Mouse (Mus musculus) liver, embryonic 13.5 days (tissue): ENCODE data around the gene Mmgt2. TPM values are rescaled to one million over a fixed set of nuclear protein-coding genes. Genes with fewer than 3 reads are reported as not detected.

Experiments
- ATAC-seq: fragments of 200-750 bp; cut with Nextera tagmentation; 2 replicates; pipeline ENCODE4 v1.8.0; 2017; ENCODE audit warnings: low read depth, mild to moderate bottlenecking, moderate number of reproducible peaks, moderate library complexity
- DNase-seq: peaks from one replicate; pipeline ENCODE4 v3.0.0; 2022
- H3K27ac ChIP-seq: fragments of 300-500 bp; sonication (generic); 2 replicates; pipeline ENCODE4 v1.5.1; 2015; ENCODE audit warnings: moderate library complexity, mild to moderate bottlenecking, inconsistent platforms
- H3K27me3 ChIP-seq: fragments of 300-500 bp; sonication (generic); 2 replicates; pipeline ENCODE4 v1.6.1; 2015; ENCODE audit warnings: mild to moderate bottlenecking, inconsistent platforms
- H3K36me3 ChIP-seq: fragments of 300-500 bp; sonication (generic); 2 replicates; pipeline ENCODE4 v1.6.1; 2015; ENCODE audit warnings: mild to moderate bottlenecking, inconsistent platforms
- H3K4me1 ChIP-seq: fragments of 300-500 bp; sonication (generic); replicated peaks from 2 replicates; pipeline ENCODE4 v1.6.1; 2015; ENCODE audit warnings: inconsistent platforms
- H3K4me2 ChIP-seq: fragments of 300-500 bp; sonication (generic); 2 replicates; pipeline ENCODE4 v1.6.1; 2015; ENCODE audit warnings: inconsistent platforms, mild to moderate bottlenecking, moderate library complexity
- H3K4me3 ChIP-seq: fragments of 300-500 bp; sonication (generic); replicated peaks from 2 replicates; pipeline ENCODE4 v1.5.1; 2015; ENCODE audit warnings: mild to moderate bottlenecking, inconsistent platforms
- H3K9ac ChIP-seq: fragments of 300-500 bp; sonication (generic); 2 replicates; pipeline ENCODE4 v1.6.1; 2015; ENCODE audit warnings: mild to moderate bottlenecking, inconsistent platforms
- H3K9me3 ChIP-seq: fragments of 300-500 bp; sonication (generic); replicated peaks from 2 replicates; pipeline ENCODE4 v1.6.1; 2016; ENCODE audit warnings: inconsistent platforms
- WGBS: fragments of 180-500 bp; shearing (Covaris S2); methylation state at CpG from one replicate; pipeline ENCODE4 v1.1.7; 2015; ENCODE audit not compliant: insufficient replicate concordance; 5-methylcytosine and 5-hydroxymethylcytosine counted together
- polyA plus RNA-seq: library from polyadenylated mRNA; unstranded; fragments of >200 nt; fragmentation: Nextera tagmentation; extraction: Ambion mirVana; gene quantifications from 2 replicates; pipeline ENCODE4 v1.2.1, GENCODE M21; 2015

Mmgt2 gene
- polyA plus RNA-seq, result 12.2 and 12.3 TPM in 2 replicates

GRCm38 (mm10) chr11:62648591-62649391, at the start of gene Mmgt2:
Gene Mmgt2 (plus strand): TSS chr11:62648664.
- H3K36me3 ChIP-seq, result no peaks in the 10 kb centered on the region
- no peaks in the 10 kb centered on the region for H3K9me3 ChIP-seq
- under 1% methylated on average over 37 of the region's 53 CpGs for WGBS
- H3K27me3 ChIP-seq, result peaks cover 7% of the 10 kb centered on the region; the same call in 1 of the 2 replicates
- H3K4me1 ChIP-seq, result peaks cover 62% of the 10 kb centered on the region
- H3K4me3 ChIP-seq, result peak within 1 kb of the TSS; percentile 74
- peak within 1 kb of the TSS; percentile 80 for H3K9ac ChIP-seq
- peak; percentile 91 for ATAC-seq
- H3K27ac ChIP-seq, result peak within 1 kb of the TSS; percentile 72
- peak; percentile 89 for DNase-seq
- peak within 1 kb of the TSS; percentile 99 for H3K4me2 ChIP-seq

- ATAC-seq, result no peak
- Histone ChIP-seq H3K27me3 (no peaks in the 10 kb centered on the region), H3K4me2 (peak overlapping the region; percentile 77), H3K27ac (peak overlapping the region; percentile 95), H3K36me3 (peaks cover 40% of the 10 kb centered on the region), H3K9ac (peak overlapping the region; percentile 93), H3K4me3 (peak overlapping the region; percentile 82), H3K9me3 (no peaks in the 10 kb centered on the region), H3K4me1 (peaks cover 40% of the 10 kb centered on the region)
- WGBS, result 11% methylated on average over 17 of the region's 17 CpGs
- DNase-seq, result no peak
Observed at GRCm38 (mm10) chr11:62601732-62602618, 46.5 kb upstream of the Mmgt2 start.

GRCm38 (mm10) chr11:62602619-62603311, 45.7 kb upstream of the Mmgt2 start:
- under 1% methylated on average over 58 of the region's 58 CpGs for WGBS
- H3K9ac ChIP-seq, result peak overlapping the region; percentile 93
- H3K9me3 ChIP-seq, result no peaks in the 10 kb centered on the region
- no peaks in the 10 kb centered on the region for H3K27me3 ChIP-seq
- H3K4me1 ChIP-seq, result peaks cover 40% of the 10 kb centered on the region
- DNase-seq (peak; percentile 98), ATAC-seq (peak; percentile 81)
- H3K36me3 ChIP-seq, result peaks cover 47% of the 10 kb centered on the region
- H3K27ac ChIP-seq, result peak overlapping the region; percentile 95
- H3K4me2 ChIP-seq, result peak overlapping the region; percentile 77
- peak overlapping the region; percentile 82 for H3K4me3 ChIP-seq

GRCm38 (mm10) chr11:62603312-62604056, 45.0 kb upstream of the Mmgt2 start:
- Histone ChIP-seq H3K9me3 (no peaks in the 10 kb centered on the region), H3K9ac (peak overlapping the region; percentile 93), H3K27ac (peak overlapping the region; percentile 95), H3K27me3 (no peaks in the 10 kb centered on the region), H3K4me3 (peak overlapping the region; percentile 82), H3K36me3 (peaks cover 53% of the 10 kb centered on the region), H3K4me2 (peak overlapping the region; percentile 77), H3K4me1 (peaks cover 35% of the 10 kb centered on the region)
- 0% methylated on average over 13 of the region's 13 CpGs for whole genome bisulfite sequencing
- peak; percentile 36 for DNase-seq
- ATAC-seq, result peak; percentile 32; the same call in 1 of the 2 replicates

- H3K4me3 ChIP-seq, result peak overlapping the region; percentile 82
- peak overlapping the region; percentile 95 for H3K27ac ChIP-seq
- peaks cover 31% of the 10 kb centered on the region for H3K4me1 ChIP-seq
- H3K36me3 ChIP-seq, result peaks cover 60% of the 10 kb centered on the region
- H3K27me3 ChIP-seq, result no peaks in the 10 kb centered on the region
- ATAC-seq, result no peak
- 5% methylated on average over 5 of the region's 5 CpGs for WGBS
- H3K9ac ChIP-seq, result peak overlapping the region; percentile 93
- peak overlapping the region; percentile 77 for H3K4me2 ChIP-seq
- DNase-seq, result no peak
- H3K9me3 ChIP-seq, result no peaks in the 10 kb centered on the region
Observed at GRCm38 (mm10) chr11:62604123-62604706, 44.2 kb upstream of the Mmgt2 start.

- no peak for DNase-seq
- Histone ChIP-seq H3K9me3 (no peaks in the 10 kb centered on the region), H3K9ac (peak overlapping the region; percentile 93), H3K27me3 (no peaks in the 10 kb centered on the region), H3K4me2 (peak overlapping the region; percentile 77), H3K4me1 (peaks cover 31% of the 10 kb centered on the region), H3K27ac (peak overlapping the region; percentile 95), H3K36me3 (peaks cover 60% of the 10 kb centered on the region), H3K4me3 (peak overlapping the region; percentile 82)
- 16% methylated on average over 3 of the region's 3 CpGs for WGBS
- no peak; the same call in 1 of the 2 replicates for ATAC-seq
Observed at GRCm38 (mm10) chr11:62604886-62605618, 43.4 kb upstream of the Mmgt2 start.

GRCm38 (mm10) chr11:62605619-62606298, 42.7 kb upstream of the Mmgt2 start:
- ATAC-seq (peak; percentile 25), DNase-seq (no peak)
- H3K9ac ChIP-seq, result peak overlapping the region; percentile 93

GRCm38 (mm10) chr11:62606299-62607169, 41.9 kb upstream of the Mmgt2 start:
- no peak for DNase-seq

More at GRCm38 (mm10) chr11:62605619-62606298, 42.7 kb upstream of the Mmgt2 start:
- H3K27me3 ChIP-seq, result no peaks in the 10 kb centered on the region
- H3K36me3 ChIP-seq, result peaks cover 60% of the 10 kb centered on the region
- H3K4me1 ChIP-seq, result peaks cover 31% of the 10 kb centered on the region
- H3K4me2 ChIP-seq, result peak overlapping the region; percentile 77
- H3K27ac ChIP-seq, result peak overlapping the region; percentile 95
- H3K4me3 ChIP-seq, result peak overlapping the region; percentile 82
- WGBS, result 29% methylated on average over 10 of the region's 10 CpGs
- H3K9me3 ChIP-seq, result no peaks in the 10 kb centered on the region

More at GRCm38 (mm10) chr11:62606299-62607169, 41.9 kb upstream of the Mmgt2 start:
- no peaks in the 10 kb centered on the region for H3K27me3 ChIP-seq
- H3K9ac ChIP-seq, result no peak overlapping the region; the same call in 1 of the 2 replicates
- peaks cover 30% of the 10 kb centered on the region for H3K4me1 ChIP-seq
- H3K36me3 ChIP-seq, result peaks cover 60% of the 10 kb centered on the region
- ATAC-seq, result peak; percentile 8; the same call in 1 of the 2 replicates
- 49% methylated on average over 10 of the region's 10 CpGs for WGBS
- no peak overlapping the region for H3K4me3 ChIP-seq
- no peaks in the 10 kb centered on the region for H3K9me3 ChIP-seq
- H3K27ac ChIP-seq, result peak overlapping the region; percentile 95
- H3K4me2 ChIP-seq, result no peak overlapping the region
